Mouse (Mus musculus): Measurements from ENCODE around the gene Csrp2. TPM values are rescaled to one million over a fixed set of nuclear protein-coding genes. Genes with fewer than 3 reads are reported as not detected.
A peak's percentile ranks its signal among the peaks of the same experiment; 100 is the strongest.

Csrp2 gene
- polyA plus RNA-seq, 1 experiment from 2014 or later, result 169 TPM

DNA sequence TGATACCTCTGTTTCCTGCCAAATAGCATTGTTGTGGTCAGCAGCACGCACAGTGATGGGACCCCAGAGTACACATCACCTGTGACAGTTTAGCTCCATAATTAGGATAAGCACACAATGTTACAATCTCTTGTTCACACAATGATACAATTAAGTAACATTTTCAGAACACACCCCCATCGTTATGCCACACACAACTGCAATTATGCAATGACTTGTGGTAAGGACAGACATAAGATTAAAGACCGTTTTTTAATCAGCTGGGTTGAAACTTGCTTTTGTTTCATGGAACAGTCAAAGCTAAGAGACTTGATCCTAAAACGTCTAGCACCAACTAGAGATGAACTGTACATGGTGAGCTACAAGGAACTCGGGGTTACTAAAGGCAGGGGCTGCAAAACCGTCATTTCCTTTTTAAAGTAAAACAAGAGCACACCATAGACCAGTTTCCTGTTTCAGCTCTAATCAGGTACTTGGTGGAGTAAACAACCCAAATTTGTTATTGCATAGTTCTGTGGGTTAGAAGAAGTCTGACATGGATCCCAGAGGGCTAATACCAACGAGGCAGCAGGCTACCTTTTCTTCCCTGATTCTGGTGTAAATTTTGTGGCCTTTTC is 28.8 kb upstream of the Csrp2 start:
- 75% methylated on average over 7 of the region's 7 CpGs for WGBS
- Histone ChIP-seq H3K4me3 (ENCODE audit: low read depth, low read length) (no peak overlapping the region), H3K4me2 (ENCODE audit: low read depth, low read length, severe bottlenecking) (no peak overlapping the region), H3K9ac (ENCODE audit: low read length) (no peak overlapping the region), H3K36me3 (ENCODE audit: control insufficient read depth, insufficient read depth, low read length) (no peaks in the 10 kb centered on the region), H3K27ac (ENCODE audit: low read depth, low read length) (no peak overlapping the region), H3K27me3 (ENCODE audit: control insufficient read depth, insufficient read depth, low read length) (no peaks in the 10 kb centered on the region), H3K4me1 (replicated peaks; ENCODE audit: control insufficient read depth, insufficient read depth, low read length) (no peaks in the 10 kb centered on the region), H3K9me3 (ENCODE audit: control insufficient read depth, low read length) (no peaks in the 10 kb centered on the region)
- ATAC-seq (replicated peaks; ENCODE audit: low FRiP score) (no peak), DNase-seq (ENCODE audit: low spot score) (no peak)

DNA sequence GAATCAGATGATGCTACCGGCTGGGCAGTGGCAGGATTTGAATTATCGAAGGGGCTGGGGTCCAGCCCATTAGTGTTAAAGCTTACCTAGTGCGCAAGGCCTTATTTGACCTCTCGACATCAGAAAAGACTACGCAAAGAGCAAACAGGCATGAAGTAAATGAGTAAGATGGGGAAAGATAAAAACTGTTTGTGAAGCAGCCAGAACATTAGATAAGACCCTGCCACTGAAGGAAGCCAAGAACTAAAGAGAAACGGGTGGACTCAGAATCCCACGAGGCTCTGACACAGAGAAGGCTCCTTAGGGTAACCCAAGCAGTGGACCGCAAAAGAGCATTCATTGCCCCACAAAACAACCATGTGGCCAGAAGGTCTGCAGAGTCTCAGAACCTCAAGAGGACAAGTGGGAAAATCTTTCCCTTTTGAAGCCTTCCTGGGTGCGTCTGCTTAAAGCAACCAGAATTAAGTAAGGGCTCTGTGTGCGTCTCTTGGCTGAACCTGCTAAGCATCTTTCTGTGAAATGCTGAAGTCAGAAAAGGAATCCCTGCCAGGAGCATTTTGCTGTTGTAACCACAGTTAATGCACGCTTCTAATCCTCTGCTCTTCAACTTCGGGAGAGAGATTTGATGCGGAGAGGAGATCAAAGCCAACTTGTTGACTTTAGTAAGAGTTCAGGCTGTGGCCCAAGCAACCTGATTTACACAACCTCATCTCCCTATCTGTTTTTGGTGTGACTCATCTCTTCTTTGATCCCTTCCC is 19.7 kb upstream of the Csrp2 start:
- no peaks in the 10 kb centered on the region for H3K36me3 ChIP-seq (ENCODE audit: control insufficient read depth, insufficient read depth, low read length)
- H3K27me3 ChIP-seq (ENCODE audit: control insufficient read depth, insufficient read depth, low read length), result no peaks in the 10 kb centered on the region
- no peak overlapping the region for H3K4me2 ChIP-seq (ENCODE audit: low read depth, low read length, severe bottlenecking)
- H3K27ac ChIP-seq (ENCODE audit: low read depth, low read length), result no peak overlapping the region
- H3K4me1 ChIP-seq (replicated peaks; ENCODE audit: control insufficient read depth, insufficient read depth, low read length), result no peaks in the 10 kb centered on the region
- H3K4me3 ChIP-seq (ENCODE audit: low read depth, low read length), result no peak overlapping the region
- no peak overlapping the region for H3K9ac ChIP-seq (ENCODE audit: low read length)
- 74% methylated on average over 13 of the region's 13 CpGs for WGBS
- no peaks in the 10 kb centered on the region for H3K9me3 ChIP-seq (ENCODE audit: control insufficient read depth, low read length)
- ATAC-seq (replicated peaks; ENCODE audit: low FRiP score) (no peak), DNase-seq (ENCODE audit: low spot score) (no peak)

DNA sequence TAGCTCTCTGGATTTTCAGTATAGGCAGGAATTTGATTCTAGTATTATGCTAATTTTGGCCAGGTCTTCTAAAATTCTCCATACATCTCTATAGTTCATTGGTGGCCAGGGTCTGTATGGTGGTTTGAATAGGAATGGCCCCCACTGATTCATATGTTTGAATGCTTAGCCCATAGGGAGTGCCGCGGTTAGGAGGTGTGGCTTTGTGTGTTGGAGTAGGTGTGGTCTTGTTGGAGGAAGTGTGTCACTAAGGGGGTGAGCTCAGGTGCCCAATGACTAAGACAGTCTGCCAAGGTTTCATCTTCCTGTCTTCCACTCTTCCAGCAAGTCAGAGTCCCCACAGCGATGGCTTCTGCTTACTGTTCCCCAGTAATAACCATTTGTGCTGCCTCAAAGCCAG is 15.7 kb upstream of the Csrp2 start:
- WGBS, result 96% methylated on average over 3 of the region's 3 CpGs
- Histone ChIP-seq H3K27ac (ENCODE audit: low read depth, low read length) (no peak overlapping the region), H3K4me3 (ENCODE audit: low read depth, low read length) (no peak overlapping the region), H3K9me3 (ENCODE audit: control insufficient read depth, low read length) (no peaks in the 10 kb centered on the region), H3K4me1 (replicated peaks; ENCODE audit: control insufficient read depth, insufficient read depth, low read length) (no peaks in the 10 kb centered on the region), H3K4me2 (ENCODE audit: low read depth, low read length, severe bottlenecking) (no peak overlapping the region), H3K36me3 (ENCODE audit: control insufficient read depth, insufficient read depth, low read length) (no peaks in the 10 kb centered on the region), H3K9ac (ENCODE audit: low read length) (no peak overlapping the region), H3K27me3 (ENCODE audit: control insufficient read depth, insufficient read depth, low read length) (no peaks in the 10 kb centered on the region)
- ATAC-seq (replicated peaks; ENCODE audit: low FRiP score), result no peak
- no peak for DNase-seq (ENCODE audit: low spot score)

DNA sequence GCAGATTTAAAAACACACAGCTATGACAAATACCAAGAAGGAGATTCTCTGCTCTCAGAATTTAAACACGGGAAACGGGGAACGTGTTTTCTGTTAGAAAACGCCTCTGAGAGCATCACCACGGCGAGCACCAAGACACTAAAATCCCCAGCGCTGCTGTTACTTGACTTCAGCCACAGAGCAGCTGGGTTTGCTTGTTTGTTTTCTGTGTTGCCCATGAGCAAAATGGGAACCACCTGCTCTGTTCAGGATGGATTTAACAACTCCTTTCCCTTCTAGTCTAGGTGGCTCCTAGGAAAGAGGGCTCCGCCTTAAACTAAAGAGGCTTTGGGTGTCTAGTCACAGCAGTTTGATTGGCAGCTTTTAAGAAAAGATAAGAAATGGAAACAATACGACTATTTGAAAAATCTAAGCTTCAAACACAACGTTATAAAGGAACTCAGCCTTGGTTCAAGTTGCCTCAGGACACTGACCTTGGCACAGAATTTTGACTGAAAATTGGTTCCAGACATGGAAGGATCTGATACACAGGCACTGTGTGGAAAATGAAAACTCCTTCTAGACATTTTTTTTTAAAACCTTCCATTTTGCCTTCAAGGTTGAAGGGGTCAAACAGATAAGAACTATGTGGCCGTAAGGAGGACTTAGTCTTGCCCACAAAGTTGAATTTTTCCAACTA is 2.8 kb upstream of the Csrp2 start:
- H3K27me3 ChIP-seq (ENCODE audit: control insufficient read depth, insufficient read depth, low read length), result no peaks in the 10 kb centered on the region
- H3K4me2 ChIP-seq (ENCODE audit: low read depth, low read length, severe bottlenecking), result no peak overlapping the region
- H3K4me1 ChIP-seq (replicated peaks; ENCODE audit: control insufficient read depth, insufficient read depth, low read length), result peaks cover 10% of the 10 kb centered on the region; the same call in 1 of the 2 replicates
- H3K27ac ChIP-seq (ENCODE audit: low read depth, low read length), result no peak overlapping the region
- H3K9me3 ChIP-seq (ENCODE audit: control insufficient read depth, low read length), result no peaks in the 10 kb centered on the region
- DNase-seq (ENCODE audit: low spot score) (no peak), ATAC-seq (replicated peaks; ENCODE audit: low FRiP score) (no peak)
- H3K9ac ChIP-seq (ENCODE audit: low read length), result no peak overlapping the region
- 79% methylated on average over 11 of the region's 11 CpGs for WGBS
- H3K36me3 ChIP-seq (ENCODE audit: control insufficient read depth, insufficient read depth, low read length), result no peaks in the 10 kb centered on the region
- H3K4me3 ChIP-seq (ENCODE audit: low read depth, low read length), result no peak overlapping the region

DNA sequence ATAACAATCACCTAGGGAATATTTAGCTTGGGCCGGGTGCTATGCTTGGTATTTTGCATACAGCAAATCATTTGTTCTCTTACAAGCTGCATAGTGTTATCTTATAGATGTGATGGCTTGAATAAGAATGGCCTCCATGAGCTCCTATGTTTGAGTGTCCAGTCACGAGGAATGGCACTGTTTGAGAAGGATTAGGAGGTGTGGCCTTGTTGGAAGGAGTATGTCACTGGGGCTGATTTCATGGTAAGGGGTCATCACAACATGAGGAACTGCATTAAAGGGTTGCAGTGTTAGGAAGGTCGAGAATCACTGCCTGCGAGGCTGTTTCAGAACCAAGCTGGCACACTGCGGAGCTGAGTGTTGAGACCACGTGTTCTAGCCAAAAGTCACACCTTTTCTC is 2.1 kb upstream of the Csrp2 start:
- H3K4me2 ChIP-seq (ENCODE audit: low read depth, low read length, severe bottlenecking), result no peak overlapping the region
- H3K9me3 ChIP-seq (ENCODE audit: control insufficient read depth, low read length), result no peaks in the 10 kb centered on the region
- ATAC-seq (replicated peaks; ENCODE audit: low FRiP score) (no peak), DNase-seq (ENCODE audit: low spot score) (no peak)
- WGBS, result 88% methylated on average over 6 of the region's 6 CpGs
- no peaks in the 10 kb centered on the region for H3K36me3 ChIP-seq (ENCODE audit: control insufficient read depth, insufficient read depth, low read length)
- H3K27ac ChIP-seq (ENCODE audit: low read depth, low read length), result no peak overlapping the region
- H3K4me1 ChIP-seq (replicated peaks; ENCODE audit: control insufficient read depth, insufficient read depth, low read length), result peaks cover 11% of the 10 kb centered on the region; the same call in 1 of the 2 replicates
- no peak overlapping the region for H3K9ac ChIP-seq (ENCODE audit: low read length)
- no peaks in the 10 kb centered on the region for H3K27me3 ChIP-seq (ENCODE audit: control insufficient read depth, insufficient read depth, low read length)
- H3K4me3 ChIP-seq (ENCODE audit: low read depth, low read length), result no peak overlapping the region

DNA sequence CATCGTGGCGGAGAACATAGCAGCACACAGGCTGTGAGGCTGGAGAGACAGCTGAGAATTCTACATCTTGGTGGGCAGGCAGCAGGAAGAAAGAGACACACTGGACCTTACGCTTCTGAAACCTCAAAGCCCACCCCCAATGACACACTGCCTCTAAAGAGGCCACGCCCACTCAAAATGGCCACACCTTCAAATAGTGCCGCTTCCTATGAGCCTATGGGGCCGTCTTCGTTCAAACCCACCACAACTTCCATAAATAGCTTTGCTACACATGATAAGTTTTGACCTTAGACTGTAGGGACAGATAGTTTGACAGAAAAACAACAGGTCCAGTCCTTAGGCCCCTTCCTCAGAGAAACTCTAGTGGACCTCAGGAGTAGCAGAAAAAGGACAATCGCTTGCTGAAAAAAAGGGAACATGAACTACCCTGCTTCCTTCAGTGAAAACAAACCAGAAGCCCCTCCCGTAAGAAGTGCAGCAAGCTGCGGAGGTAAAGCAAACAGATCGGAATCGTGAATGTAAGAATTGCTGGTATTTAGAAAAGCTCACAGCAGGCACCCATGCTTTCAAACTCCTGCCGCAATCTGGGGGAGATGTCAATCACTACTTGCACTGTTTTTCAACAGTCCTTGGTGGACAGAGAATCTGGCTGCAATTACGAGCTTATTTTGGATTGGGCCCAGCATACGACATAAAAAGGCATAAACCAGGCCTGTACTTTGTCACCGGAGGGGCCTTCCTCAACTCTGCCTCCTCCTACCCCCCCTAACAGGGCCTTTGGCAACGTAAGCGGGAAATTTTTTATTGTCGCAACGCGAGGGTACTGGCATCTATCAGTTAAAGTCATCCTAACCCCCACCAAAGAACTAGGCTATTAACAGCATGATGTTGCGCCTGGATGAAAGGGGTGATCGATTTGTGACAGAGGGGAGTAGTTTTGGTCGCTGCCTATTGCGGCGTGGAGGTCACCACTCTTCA is 886 bp upstream of the Csrp2 start:
- Histone ChIP-seq H3K27me3 (ENCODE audit: control insufficient read depth, insufficient read depth, low read length) (no peaks in the 10 kb centered on the region), H3K9ac (ENCODE audit: low read length) (peak overlapping the region; percentile 78), H3K36me3 (ENCODE audit: control insufficient read depth, insufficient read depth, low read length) (no peaks in the 10 kb centered on the region), H3K4me3 (ENCODE audit: low read depth, low read length) (peak overlapping the region; percentile 54), H3K27ac (ENCODE audit: low read depth, low read length) (peak overlapping the region; percentile 4; the same call in 1 of the 2 replicates), H3K4me2 (ENCODE audit: low read depth, low read length, severe bottlenecking) (peak overlapping the region; percentile 91), H3K9me3 (ENCODE audit: control insufficient read depth, low read length) (no peaks in the 10 kb centered on the region), H3K4me1 (replicated peaks; ENCODE audit: control insufficient read depth, insufficient read depth, low read length) (peaks cover 11% of the 10 kb centered on the region; the same call in 1 of the 2 replicates)
- 16% methylated on average over 26 of the region's 26 CpGs for WGBS
- DNase-seq (ENCODE audit: low spot score) (peak; percentile 61), ATAC-seq (replicated peaks; ENCODE audit: low FRiP score) (peak; percentile 1; the same call in 1 of the 2 replicates)

DNA sequence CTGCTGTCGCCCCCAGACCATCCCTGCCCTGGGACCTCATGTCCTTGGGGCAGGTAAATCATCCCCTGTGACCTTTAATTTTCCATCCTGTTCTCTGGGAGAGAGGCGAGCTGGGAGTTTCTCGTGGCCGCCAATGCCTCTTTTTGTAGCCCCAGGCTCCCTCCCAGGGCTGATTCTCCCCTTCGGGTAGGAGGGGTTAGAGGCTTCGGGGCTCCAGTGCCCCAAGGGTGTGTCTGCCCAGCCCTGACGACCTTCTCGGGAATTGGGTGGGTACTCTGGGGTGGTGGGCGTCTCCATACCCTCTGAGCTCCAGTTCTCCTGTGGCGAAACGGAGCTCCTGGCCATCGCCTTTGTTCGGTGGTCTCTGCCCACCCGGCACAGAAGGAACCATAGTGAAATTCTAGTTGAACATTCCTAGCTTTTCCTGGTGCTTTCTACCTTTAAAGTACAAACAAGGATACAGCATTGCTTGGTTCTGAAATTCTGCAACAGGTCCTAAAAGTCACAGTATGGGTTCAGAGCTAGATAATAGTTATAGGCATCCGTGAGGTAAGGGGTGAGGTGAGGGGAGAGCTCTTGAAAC is 870 bp downstream of the Csrp2 start:
- Histone ChIP-seq H3K4me1 (replicated peaks; ENCODE audit: control insufficient read depth, insufficient read depth, low read length) (peaks cover 11% of the 10 kb centered on the region; the same call in 1 of the 2 replicates), H3K4me2 (ENCODE audit: low read depth, low read length, severe bottlenecking) (peak overlapping the region; percentile 91), H3K4me3 (ENCODE audit: low read depth, low read length) (peak overlapping the region; percentile 54), H3K36me3 (ENCODE audit: control insufficient read depth, insufficient read depth, low read length) (no peaks in the 10 kb centered on the region), H3K27me3 (ENCODE audit: control insufficient read depth, insufficient read depth, low read length) (no peaks in the 10 kb centered on the region), H3K9me3 (ENCODE audit: control insufficient read depth, low read length) (no peaks in the 10 kb centered on the region), H3K9ac (ENCODE audit: low read length) (peak overlapping the region; percentile 78), H3K27ac (ENCODE audit: low read depth, low read length) (peak overlapping the region; percentile 58)
- no peak for DNase-seq (ENCODE audit: low spot score)
- 1% methylated on average over 15 of the region's 15 CpGs for WGBS
- ATAC-seq (replicated peaks; ENCODE audit: low FRiP score), result peak; percentile 64
